Mouse (Mus musculus): ENCODE measurements at regions not wholly inside any gene's neighbourhood (a gene's known extent, or its start where the extent isn't known, plus 50 kb on each side); places are given as distances from the start of the nearest gene placed in this dataset.

GRCm38 (mm10) chr1:90397355-90397754 lies 193.6 kb downstream of the Ackr3 start:
- DNase-seq (ENCODE audit: low spot score in 2 of 2), result no peak

- DNase-seq (ENCODE audit: low spot score in 2 of 2), result no peak
Observed at GRCm38 (mm10) chr1:90398396-90398975, 194.7 kb downstream of the Ackr3 start.

- DNase-seq (ENCODE audit: low spot score in 2 of 2), result no peak
Observed at GRCm38 (mm10) chr1:90403057-90403456, 199.3 kb downstream of the Ackr3 start.

- DNase-seq (ENCODE audit: low spot score in 2 of 2), result no peak
Observed at GRCm38 (mm10) chr1:90404717-90405487, 197.9 kb upstream of the Cops8 start.

GRCm38 (mm10) chr1:90406663-90407062 lies 196.1 kb upstream of the Cops8 start:
- peak in 1 of 2 experiments; percentile 41 for DNase-seq (ENCODE audit: low spot score in 2 of 2)

GRCm38 (mm10) chr1:90408504-90409215 lies 194.1 kb upstream of the Cops8 start:
- DNase-seq (ENCODE audit: low spot score in 2 of 2), result peak in 1 of 2 experiments; percentile 29

- DNase-seq (ENCODE audit: low spot score in 2 of 2), result no peak
Observed at GRCm38 (mm10) chr1:90409236-90409635, 193.5 kb upstream of the Cops8 start.

- DNase-seq (ENCODE audit: low spot score in 2 of 2), result no peak
Observed at GRCm38 (mm10) chr1:90412511-90413045, 190.2 kb upstream of the Cops8 start.

GRCm38 (mm10) chr1:90414751-90415150 lies 188.0 kb upstream of the Cops8 start:
- DNase-seq (ENCODE audit: low spot score in 2 of 2), result no peak

GRCm38 (mm10) chr1:90424066-90424821 lies 178.5 kb upstream of the Cops8 start:
- no peak for DNase-seq (ENCODE audit: low spot score in 2 of 2)

GRCm38 (mm10) chr1:90428334-90428733 lies 174.4 kb upstream of the Cops8 start:
- DNase-seq (ENCODE audit: low spot score in 2 of 2), result no peak

- DNase-seq (ENCODE audit: low spot score in 2 of 2), result no peak
Observed at GRCm38 (mm10) chr1:90428774-90429173, 174.0 kb upstream of the Cops8 start.

- no peak for DNase-seq (ENCODE audit: low spot score in 2 of 2)
Observed at GRCm38 (mm10) chr1:90430480-90430879, 172.3 kb upstream of the Cops8 start.

- no peak for DNase-seq (ENCODE audit: low spot score in 2 of 2)
Observed at GRCm38 (mm10) chr1:90431783-90432182, 171.0 kb upstream of the Cops8 start.

- no peak for DNase-seq (ENCODE audit: low spot score in 2 of 2)
Observed at GRCm38 (mm10) chr1:90433911-90434310, 168.9 kb upstream of the Cops8 start.

- DNase-seq (ENCODE audit: low spot score in 2 of 2), result no peak
Observed at GRCm38 (mm10) chr1:90440638-90441037, 162.1 kb upstream of the Cops8 start.

GRCm38 (mm10) chr1:90441134-90441868 lies 161.5 kb upstream of the Cops8 start:
- DNase-seq (ENCODE audit: low spot score in 2 of 2), result no peak

- no peak for DNase-seq (ENCODE audit: low spot score in 2 of 2)
Observed at GRCm38 (mm10) chr1:90442250-90443240, 160.2 kb upstream of the Cops8 start.

- DNase-seq (ENCODE audit: low spot score in 2 of 2), result no peak
Observed at GRCm38 (mm10) chr1:90449571-90450226, 153.1 kb upstream of the Cops8 start.

Data from layer of hippocampus, postnatal 10 days (tissue).